Mouse (Mus musculus) right cerebral cortex, postnatal 10 days (tissue): Measurements from ENCODE around the gene Shd.

Experiments used
- DNase-seq, 2 experiments: peaks; one replicate each; pipeline ENCODE4 v3.0.0; 2021; ENCODE audit warnings: low spot score in 2 of 2

Shd gene

DNA sequence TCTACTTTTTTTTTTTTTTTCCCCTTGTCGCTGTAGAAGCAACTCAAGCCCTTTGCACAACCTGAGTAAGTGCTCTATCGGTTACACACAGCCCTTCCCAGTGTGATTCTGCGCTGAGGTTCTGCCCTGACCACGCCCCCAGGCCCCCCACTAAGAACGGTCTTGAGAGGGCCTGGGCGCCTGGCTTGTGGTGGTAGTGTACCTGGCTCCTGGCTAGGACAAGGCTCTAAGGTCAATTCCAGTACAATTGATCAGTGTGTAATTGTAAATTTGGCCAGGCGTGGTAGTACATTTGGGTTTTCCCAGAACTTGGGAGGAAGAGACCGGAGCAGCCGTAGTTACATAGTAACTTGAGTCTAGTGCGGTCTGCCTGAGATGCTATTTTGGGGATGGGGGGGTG, 36.7 kb downstream of the Shd start:
- DNase-seq, result no peak

GRCm38 (mm10) chr17:56007444-56008355, 37.4 kb downstream of the Shd start:
- no peak for DNase-seq

- DNase-seq, result peak; percentile 98 to 99
Observed at GRCm38 (mm10) chr17:56008356-56009087, 38.3 kb downstream of the Shd start.

GRCm38 (mm10) chr17:56009088-56009961, 39.1 kb downstream of the Shd start:
- peak; percentile 96 for DNase-seq

DNA sequence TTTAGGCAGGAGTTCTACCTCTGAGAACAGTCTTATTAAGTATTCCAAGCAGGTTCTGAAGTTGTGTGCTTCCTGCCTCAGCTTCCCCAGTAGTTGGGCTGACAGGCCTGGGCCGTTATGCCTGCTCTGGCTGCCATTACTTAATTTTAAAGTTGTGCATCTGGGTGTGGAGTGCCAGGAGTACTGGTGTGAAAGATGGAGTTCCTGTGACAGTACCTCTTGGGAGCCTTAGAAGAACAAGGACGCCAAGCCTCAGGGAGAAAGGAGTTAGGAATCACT, 39.6 kb downstream of the Shd start:
- DNase-seq, result no peak

DNA sequence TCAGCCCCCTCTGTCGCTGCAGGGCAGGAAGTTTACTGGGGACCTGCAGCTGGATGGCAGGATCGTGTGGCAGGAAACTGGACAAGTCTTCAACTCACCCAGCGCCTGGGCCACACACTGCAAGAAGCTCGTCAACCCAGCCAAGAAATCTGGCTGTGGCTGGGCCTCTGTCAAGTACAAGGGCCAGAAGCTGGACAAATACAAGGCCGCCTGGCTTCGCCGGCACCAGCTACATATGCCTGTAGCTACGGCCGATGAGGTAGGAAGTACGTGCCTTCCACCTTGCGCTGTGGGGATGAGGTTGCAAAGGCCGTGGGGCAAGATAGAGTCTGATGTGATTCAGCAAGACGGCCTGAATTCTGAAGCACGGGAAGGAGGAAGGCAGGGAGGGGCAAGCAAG, 40.0 kb downstream of the Shd start:
- no peak for DNase-seq

GRCm38 (mm10) chr17:56010681-56011080, 40.4 kb downstream of the Shd start:
- peak in 1 of 2 experiments; percentile 76 for DNase-seq

- DNase-seq, result no peak
Observed at GRCm38 (mm10) chr17:56011441-56011840, 41.2 kb downstream of the Shd start.

- no peak for DNase-seq
Observed at GRCm38 (mm10) chr17:56015293-56015692, 45.0 kb downstream of the Shd start.

GRCm38 (mm10) chr17:56016382-56016781, 46.1 kb downstream of the Shd start:
- DNase-seq, result no peak

GRCm38 (mm10) chr17:56016793-56017785, 46.8 kb downstream of the Shd start:
- DNase-seq, result peak in 1 of 2 experiments; percentile 51

DNA sequence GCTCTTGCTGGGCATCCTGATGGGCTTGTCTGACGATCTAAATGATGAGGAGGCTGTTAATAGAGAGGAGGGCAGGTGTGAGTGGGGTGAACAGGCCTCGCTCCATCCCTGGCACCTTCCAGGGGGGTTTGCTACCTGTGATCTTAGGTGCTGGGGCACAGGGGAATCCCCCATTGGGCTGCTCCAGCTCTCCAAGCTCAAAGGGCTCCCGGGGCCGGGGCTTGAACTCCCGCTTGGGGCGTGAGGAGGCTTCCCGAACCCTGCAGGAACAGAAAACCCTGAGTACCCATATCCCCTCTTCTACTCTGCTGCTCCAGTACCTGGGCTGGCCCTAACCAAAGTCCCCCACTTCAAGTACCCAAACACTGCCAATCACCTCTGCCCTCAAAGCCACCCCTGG, 47.6 kb downstream of the Shd start:
- DNase-seq, result peak in 1 of 2 experiments; percentile 36

DNA sequence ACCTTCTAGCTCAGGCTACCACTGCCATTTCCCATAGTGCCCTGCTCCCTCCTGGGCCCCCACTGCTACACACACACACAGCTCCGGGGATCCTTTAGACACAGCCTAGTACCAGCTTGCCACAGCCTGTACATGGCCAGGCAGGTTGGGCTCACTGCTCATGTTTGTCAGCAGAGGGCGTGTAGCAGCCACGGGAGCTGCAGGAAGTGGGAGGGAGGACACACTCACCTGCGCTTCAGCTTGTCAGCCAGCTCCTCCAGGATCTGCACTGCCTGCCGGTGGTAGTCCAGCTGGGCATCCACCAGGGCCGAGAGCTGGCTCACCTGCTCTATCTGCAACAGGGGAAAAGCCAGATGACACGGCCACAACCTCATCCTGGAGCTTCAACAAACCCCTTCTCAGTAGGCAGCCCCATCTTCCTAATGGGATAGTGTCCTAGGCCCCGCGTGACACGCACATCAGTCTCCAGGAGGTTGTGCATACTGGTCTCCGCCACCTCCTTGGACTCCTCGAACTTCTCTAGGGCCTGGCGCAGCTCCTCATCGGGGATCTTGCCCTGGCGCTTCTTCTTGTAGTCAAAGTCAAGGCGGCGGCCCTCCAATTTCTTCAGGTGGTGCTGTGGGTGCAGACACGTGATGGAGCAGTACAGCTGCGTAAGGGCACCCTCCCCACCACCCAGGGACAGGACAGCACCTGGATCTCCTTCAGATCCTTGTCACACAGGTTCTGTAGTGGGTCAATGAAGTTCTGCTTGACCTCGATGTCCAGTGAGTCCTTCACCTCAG, 48.3 kb downstream of the Shd start:
- peak in 1 of 2 experiments; percentile 76 for DNase-seq

GRCm38 (mm10) chr17:56020400-56021084, 50.3 kb downstream of the Shd start:
- DNase-seq, result peak in 1 of 2 experiments; percentile 34

GRCm38 (mm10) chr17:56021161-56021910, 51.1 kb downstream of the Shd start:
- peak in 1 of 2 experiments; percentile 39 for DNase-seq

GRCm38 (mm10) chr17:56022131-56022988, 52.1 kb downstream of the Shd start:
- peak in 1 of 2 experiments; percentile 25 for DNase-seq

- DNase-seq, result no peak
Observed at GRCm38 (mm10) chr17:56022989-56023290, 52.7 kb downstream of the Shd start.

DNA sequence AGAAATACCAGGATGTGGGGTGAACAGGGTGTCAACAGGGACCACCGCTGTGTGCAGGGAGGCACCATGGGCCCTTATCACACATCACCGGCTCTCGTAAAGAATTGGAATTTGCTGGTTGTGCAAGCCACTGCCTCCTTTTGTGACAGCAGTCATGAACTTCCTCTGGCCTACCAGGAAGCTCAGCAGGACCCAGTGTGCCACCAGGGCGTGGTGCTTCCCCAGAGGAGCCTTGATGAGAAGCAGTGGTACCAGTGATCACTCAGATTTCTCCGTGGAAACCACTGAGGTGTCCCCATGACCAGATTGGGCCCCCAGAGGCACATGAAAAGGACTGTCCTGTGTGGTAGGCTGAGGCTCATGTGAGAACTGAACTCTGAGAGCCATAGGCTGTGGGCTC, 53.1 kb downstream of the Shd start:
- peak in 1 of 2 experiments; percentile 27 for DNase-seq
